Mouse (Mus musculus): ENCODE measurements at regions not wholly inside any gene's neighbourhood (a gene's known extent, or its start where the extent isn't known, plus 50 kb on each side); places are given as distances from the start of the nearest gene placed in this dataset.

DNA sequence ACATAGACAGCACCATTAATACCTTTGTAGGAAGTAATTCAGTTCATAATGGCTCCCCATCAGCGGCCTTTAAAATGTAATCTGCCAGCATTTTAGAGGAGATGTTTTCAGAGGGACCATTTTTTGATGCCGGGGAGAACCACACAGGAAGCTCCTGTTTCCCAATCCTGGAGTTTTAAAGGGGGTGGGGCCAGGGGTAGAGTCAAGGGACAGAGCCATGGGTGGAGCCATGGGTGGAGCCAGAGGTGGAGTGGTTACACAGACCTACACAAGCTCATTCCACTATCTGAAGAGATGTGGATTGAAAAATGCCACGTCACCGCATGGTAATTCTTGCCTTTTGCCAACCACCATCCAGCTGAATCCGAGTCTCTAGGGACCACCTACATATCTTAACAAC, 67.1 kb upstream of the Plcl2 start:
- Histone ChIP-seq H3K36me3 (no peaks in the 10 kb centered on the region), H3K4me2 (no peak overlapping the region), H3K27me3 (no peaks in the 10 kb centered on the region), H3K4me1 (replicated peaks) (no peaks in the 10 kb centered on the region), H3K9ac (replicated peaks) (no peak overlapping the region), H3K4me3 (replicated peaks) (no peak overlapping the region), H3K27ac (no peak overlapping the region), H3K9me3 (no peaks in the 10 kb centered on the region)
- WGBS: 91% methylated on average over 5 of the region's 5 CpGs
- ATAC-seq (ENCODE audit: insufficient number of reproducible peaks, insufficient read depth, low FRiP score, low TSS enrichment, low read depth): no peak

DNA sequence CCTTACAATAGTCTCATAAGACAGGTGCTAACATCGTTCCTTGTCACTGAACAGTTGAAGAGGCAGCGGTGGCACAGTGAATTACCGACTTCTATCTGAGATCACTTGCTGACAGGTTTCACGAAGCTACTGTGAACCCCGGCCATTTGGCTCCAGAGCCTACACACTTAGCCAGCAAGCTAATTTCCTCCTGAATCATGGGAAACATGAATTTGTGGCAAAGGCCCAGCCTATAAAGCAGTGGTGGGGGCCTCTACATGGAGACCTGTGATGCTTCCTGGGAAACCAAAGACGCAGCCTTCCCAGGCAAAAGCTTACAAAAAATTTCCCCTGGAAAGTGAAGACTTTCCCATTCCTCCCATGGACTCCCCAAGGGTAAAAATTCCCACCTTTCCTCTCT, 66.3 kb upstream of the Plcl2 start:
- no peak overlapping the region for H3K4me2 ChIP-seq
- H3K4me1 ChIP-seq (replicated peaks): no peaks in the 10 kb centered on the region
- no peak overlapping the region for H3K4me3 ChIP-seq (replicated peaks)
- H3K27me3 ChIP-seq: no peaks in the 10 kb centered on the region
- H3K36me3 ChIP-seq: no peaks in the 10 kb centered on the region
- no peaks in the 10 kb centered on the region for H3K9me3 ChIP-seq
- H3K9ac ChIP-seq (replicated peaks): no peak overlapping the region
- WGBS: 89% methylated on average over 6 of the region's 6 CpGs
- ATAC-seq (ENCODE audit: insufficient number of reproducible peaks, insufficient read depth, low FRiP score, low TSS enrichment, low read depth): no peak
- H3K27ac ChIP-seq: no peak overlapping the region

GRCm38 (mm10) chr17:50443376-50444022, 65.7 kb upstream of the Plcl2 start:
- H3K4me2 ChIP-seq: no peak overlapping the region
- no peaks in the 10 kb centered on the region for H3K27me3 ChIP-seq
- H3K9ac ChIP-seq (replicated peaks): no peak overlapping the region
- no peak overlapping the region for H3K27ac ChIP-seq
- ATAC-seq (ENCODE audit: insufficient number of reproducible peaks, insufficient read depth, low FRiP score, low TSS enrichment, low read depth): no peak
- H3K4me1 ChIP-seq (replicated peaks): no peaks in the 10 kb centered on the region
- H3K9me3 ChIP-seq: no peaks in the 10 kb centered on the region
- WGBS: 83% methylated on average over 6 of the region's 6 CpGs
- no peaks in the 10 kb centered on the region for H3K36me3 ChIP-seq
- no peak overlapping the region for H3K4me3 ChIP-seq (replicated peaks)

DNA sequence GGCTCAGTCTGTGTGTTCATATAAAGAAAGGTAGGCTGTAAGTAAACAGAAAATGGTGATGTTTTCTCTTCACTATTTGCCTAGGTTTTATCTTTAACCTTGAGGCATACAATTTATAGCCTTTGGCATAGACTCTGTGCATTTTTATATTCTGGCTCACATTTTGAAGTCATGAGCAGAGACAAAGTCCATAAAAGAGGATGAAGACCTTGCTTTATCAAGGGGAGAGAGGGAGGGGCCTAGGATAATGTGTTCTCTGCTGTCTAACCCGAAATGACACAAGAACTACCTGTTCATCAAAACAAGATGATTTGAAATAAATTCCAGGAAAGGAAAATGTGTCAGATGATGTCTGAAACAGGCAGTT, 65.2 kb upstream of the Plcl2 start:
- H3K4me3 ChIP-seq (replicated peaks): no peak overlapping the region
- no peaks in the 10 kb centered on the region for H3K9me3 ChIP-seq
- no peaks in the 10 kb centered on the region for H3K4me1 ChIP-seq (replicated peaks)
- no peak for ATAC-seq (ENCODE audit: insufficient number of reproducible peaks, insufficient read depth, low FRiP score, low TSS enrichment, low read depth)
- no peaks in the 10 kb centered on the region for H3K36me3 ChIP-seq
- WGBS: 75% methylated on average over 1 of the region's 1 CpGs
- H3K27ac ChIP-seq: no peak overlapping the region
- no peaks in the 10 kb centered on the region for H3K27me3 ChIP-seq
- no peak overlapping the region for H3K4me2 ChIP-seq
- H3K9ac ChIP-seq (replicated peaks): no peak overlapping the region

- Histone ChIP-seq H3K36me3 (no peaks in the 10 kb centered on the region), H3K27me3 (no peaks in the 10 kb centered on the region), H3K4me2 (no peak overlapping the region), H3K4me1 (replicated peaks) (no peaks in the 10 kb centered on the region), H3K27ac (no peak overlapping the region), H3K4me3 (replicated peaks) (no peak overlapping the region), H3K9ac (replicated peaks) (no peak overlapping the region), H3K9me3 (no peaks in the 10 kb centered on the region)
- 93% methylated on average over 6 of the region's 6 CpGs for WGBS
- ATAC-seq (ENCODE audit: insufficient number of reproducible peaks, insufficient read depth, low FRiP score, low TSS enrichment, low read depth): no peak
These were observed 60.5 kb upstream of the Plcl2 start for GRCm38 (mm10) chr17:50448693-50449092.

DNA sequence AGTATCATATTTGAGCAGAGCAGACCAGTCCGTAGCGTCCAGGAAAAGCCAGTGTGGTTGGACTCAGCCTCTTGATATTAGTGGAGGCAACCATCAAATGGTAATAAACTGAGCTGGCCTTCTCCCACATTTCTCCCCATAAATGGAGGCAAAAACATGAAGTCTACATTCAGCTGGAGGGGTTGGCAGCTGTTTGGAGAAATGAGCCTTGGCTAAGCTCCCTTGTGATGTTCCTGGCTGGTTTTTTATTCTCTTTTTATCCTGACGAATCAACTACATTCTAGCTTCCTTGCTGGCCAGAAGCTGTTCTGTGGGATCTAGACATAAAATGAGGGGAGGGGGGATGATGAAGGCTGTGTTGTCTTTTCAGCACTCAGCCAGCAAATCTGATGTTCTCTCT, 57.6 kb upstream of the Plcl2 start:
- no peaks in the 10 kb centered on the region for H3K36me3 ChIP-seq
- H3K4me1 ChIP-seq (replicated peaks): no peaks in the 10 kb centered on the region
- WGBS: 88% methylated on average over 3 of the region's 3 CpGs
- H3K4me3 ChIP-seq (replicated peaks): no peak overlapping the region
- H3K27me3 ChIP-seq: no peaks in the 10 kb centered on the region
- H3K27ac ChIP-seq: no peak overlapping the region
- no peak overlapping the region for H3K9ac ChIP-seq (replicated peaks)
- no peak overlapping the region for H3K4me2 ChIP-seq
- ATAC-seq (ENCODE audit: insufficient number of reproducible peaks, insufficient read depth, low FRiP score, low TSS enrichment, low read depth): no peak
- H3K9me3 ChIP-seq: no peaks in the 10 kb centered on the region

DNA sequence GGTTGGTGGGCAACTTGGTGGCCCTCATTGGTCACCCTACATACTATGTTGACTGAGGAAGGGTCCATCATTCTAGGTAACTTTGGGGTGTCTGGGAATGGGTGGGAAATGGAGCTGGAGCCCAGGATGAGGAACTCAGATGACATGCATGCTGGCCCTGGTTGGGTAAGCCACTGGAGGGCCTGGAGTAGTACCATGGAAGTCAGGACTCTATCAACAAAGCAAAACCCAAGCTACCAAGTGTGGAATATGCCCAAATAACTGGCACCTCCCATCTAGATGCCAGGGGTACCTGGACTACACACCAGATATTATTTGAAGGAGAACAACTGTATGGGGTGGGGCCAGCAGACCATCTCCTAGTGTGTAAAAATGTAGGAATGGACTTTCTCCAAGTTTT, 55.7 kb upstream of the Plcl2 start:
- H3K4me2 ChIP-seq: no peak overlapping the region
- no peaks in the 10 kb centered on the region for H3K27me3 ChIP-seq
- no peak overlapping the region for H3K27ac ChIP-seq
- no peak overlapping the region for H3K9ac ChIP-seq (replicated peaks)
- no peaks in the 10 kb centered on the region for H3K9me3 ChIP-seq
- no peaks in the 10 kb centered on the region for H3K4me1 ChIP-seq (replicated peaks)
- no peak for ATAC-seq (ENCODE audit: insufficient number of reproducible peaks, insufficient read depth, low FRiP score, low TSS enrichment, low read depth)
- no peaks in the 10 kb centered on the region for H3K36me3 ChIP-seq
- no peak overlapping the region for H3K4me3 ChIP-seq (replicated peaks)

- no peak overlapping the region for H3K27ac ChIP-seq
- no peaks in the 10 kb centered on the region for H3K36me3 ChIP-seq
- 88% methylated on average over 5 of the region's 5 CpGs for WGBS
- H3K9ac ChIP-seq (replicated peaks): no peak overlapping the region
- H3K4me2 ChIP-seq: no peak overlapping the region
- H3K4me3 ChIP-seq (replicated peaks): no peak overlapping the region
- H3K4me1 ChIP-seq (replicated peaks): no peaks in the 10 kb centered on the region
- H3K9me3 ChIP-seq: no peaks in the 10 kb centered on the region
- no peaks in the 10 kb centered on the region for H3K27me3 ChIP-seq
- ATAC-seq (ENCODE audit: insufficient number of reproducible peaks, insufficient read depth, low FRiP score, low TSS enrichment, low read depth): no peak
These were observed 55.2 kb upstream of the Plcl2 start for GRCm38 (mm10) chr17:50453956-50454355.

- Histone ChIP-seq H3K27me3 (no peaks in the 10 kb centered on the region), H3K4me2 (no peak overlapping the region), H3K4me1 (replicated peaks) (no peaks in the 10 kb centered on the region), H3K27ac (no peak overlapping the region), H3K4me3 (replicated peaks) (no peak overlapping the region), H3K9ac (replicated peaks) (no peak overlapping the region), H3K36me3 (no peaks in the 10 kb centered on the region), H3K9me3 (no peaks in the 10 kb centered on the region)
- no peak for ATAC-seq (ENCODE audit: insufficient number of reproducible peaks, insufficient read depth, low FRiP score, low TSS enrichment, low read depth)
- 71% methylated on average over 5 of the region's 5 CpGs for WGBS
These were observed 54.3 kb upstream of the Plcl2 start for GRCm38 (mm10) chr17:50454917-50455316.

GRCm38 (mm10) chr17:50455719-50456118, 53.5 kb upstream of the Plcl2 start:
- H3K4me3 ChIP-seq (replicated peaks): no peak overlapping the region
- H3K27ac ChIP-seq: no peak overlapping the region
- no peaks in the 10 kb centered on the region for H3K9me3 ChIP-seq
- no peaks in the 10 kb centered on the region for H3K36me3 ChIP-seq
- 88% methylated on average over 10 of the region's 10 CpGs for WGBS
- H3K27me3 ChIP-seq: no peaks in the 10 kb centered on the region
- H3K4me1 ChIP-seq (replicated peaks): no peaks in the 10 kb centered on the region
- H3K9ac ChIP-seq (replicated peaks): no peak overlapping the region
- H3K4me2 ChIP-seq: no peak overlapping the region
- no peak for ATAC-seq (ENCODE audit: insufficient number of reproducible peaks, insufficient read depth, low FRiP score, low TSS enrichment, low read depth)

DNA sequence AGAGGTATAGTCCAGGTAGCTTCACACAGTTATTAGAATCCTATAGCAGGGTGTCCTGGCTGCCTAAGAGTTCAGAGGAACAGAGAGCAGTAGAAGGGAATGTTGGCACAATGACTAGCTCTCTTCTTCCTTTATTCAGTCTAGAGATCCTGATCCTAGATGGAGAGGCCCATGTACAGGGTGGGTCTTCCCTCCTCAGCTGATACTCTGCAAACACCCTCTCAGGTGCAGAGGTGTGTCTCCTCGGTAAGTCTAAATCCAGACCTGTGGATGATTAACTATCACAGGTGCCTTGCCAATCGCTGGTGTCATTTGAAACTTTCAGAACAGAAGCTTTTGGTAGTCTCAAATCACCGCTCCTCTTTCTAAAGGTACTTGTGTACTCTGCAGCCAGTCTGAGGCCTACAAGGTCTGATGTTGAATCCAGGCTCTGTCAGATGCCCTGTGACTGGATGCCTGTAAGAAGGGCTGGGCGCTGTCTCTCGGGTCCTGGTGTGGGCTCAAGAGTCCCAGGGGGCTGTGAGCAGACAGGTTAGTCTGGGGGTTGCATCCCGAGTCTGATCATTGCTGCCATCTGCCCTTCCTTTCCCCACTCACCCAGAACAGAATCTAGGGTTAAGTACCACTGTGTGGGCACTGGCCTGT, 52.0 kb upstream of the Plcl2 start:
- no peak overlapping the region for H3K4me3 ChIP-seq (replicated peaks)
- H3K27ac ChIP-seq: no peak overlapping the region
- no peaks in the 10 kb centered on the region for H3K27me3 ChIP-seq
- no peaks in the 10 kb centered on the region for H3K4me1 ChIP-seq (replicated peaks)
- H3K36me3 ChIP-seq: no peaks in the 10 kb centered on the region
- WGBS: 77% methylated on average over 6 of the region's 6 CpGs
- H3K4me2 ChIP-seq: no peak overlapping the region
- H3K9me3 ChIP-seq: no peaks in the 10 kb centered on the region
- ATAC-seq (ENCODE audit: insufficient number of reproducible peaks, insufficient read depth, low FRiP score, low TSS enrichment, low read depth): no peak
- no peak overlapping the region for H3K9ac ChIP-seq (replicated peaks)

DNA sequence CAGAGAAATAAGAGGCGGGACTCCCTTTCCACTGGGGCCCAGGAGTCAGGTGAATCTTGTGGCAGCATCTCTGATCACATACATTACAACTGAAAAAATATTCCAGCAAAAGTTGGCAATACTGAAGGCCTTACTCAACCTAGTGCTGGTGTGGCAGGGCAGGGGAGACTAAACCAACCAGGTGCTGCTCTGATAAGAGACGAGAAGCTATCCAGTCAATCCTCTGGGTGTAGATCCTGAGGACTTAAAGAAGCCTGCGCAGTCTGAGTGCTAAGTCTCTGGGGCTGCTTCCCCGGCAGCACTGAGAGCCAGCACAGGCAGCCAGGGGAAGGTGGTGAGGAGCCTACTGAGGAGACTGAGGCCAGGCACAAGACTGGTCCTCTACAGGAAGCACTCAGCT, 51.0 kb upstream of the Plcl2 start:
- Histone ChIP-seq H3K27me3 (no peaks in the 10 kb centered on the region), H3K36me3 (no peaks in the 10 kb centered on the region), H3K9me3 (no peaks in the 10 kb centered on the region), H3K9ac (replicated peaks) (no peak overlapping the region), H3K27ac (no peak overlapping the region), H3K4me1 (replicated peaks) (no peaks in the 10 kb centered on the region), H3K4me2 (no peak overlapping the region), H3K4me3 (replicated peaks) (no peak overlapping the region)
- ATAC-seq (ENCODE audit: insufficient number of reproducible peaks, insufficient read depth, low FRiP score, low TSS enrichment, low read depth): no peak
- 84% methylated on average over 4 of the region's 4 CpGs for WGBS

Measured in limb, embryonic 12.5 days (tissue).